Mouse (Mus musculus) myocyte (in vitro differentiated cells): ENCODE results near the gene Lama4.
A peak's percentile ranks its signal among the peaks of the same experiment; 100 is the strongest.

ENCODE experiments used
- CEBPB ChIP-seq: IDR thresholded peaks from 2 replicates; pipeline ENCODE4 v1.6.1; 2011; ENCODE audit warnings: mild to moderate bottlenecking, moderate library complexity; ENCODE audit not compliant: poor library complexity, insufficient read depth, severe bottlenecking
- E2F4 ChIP-seq: IDR thresholded peaks from one replicate; pipeline ENCODE4 v1.6.1; 2011; ENCODE audit warnings: mild to moderate bottlenecking, control low read depth, moderate library complexity; ENCODE audit not compliant: insufficient read depth
- MAX ChIP-seq: IDR thresholded peaks from one replicate; pipeline ENCODE4 v1.6.1; 2011; ENCODE audit warnings: low read depth, mild to moderate bottlenecking, control low read depth
- MYOD1 ChIP-seq, 3 experiments: IDR thresholded peaks; one replicate each; pipeline ENCODE4 v1.6.1; 2011; ENCODE audit warnings: control low read depth in 2 of 3, low read depth in 2 of 3, mild to moderate bottlenecking in 2 of 3, moderate library complexity in 1 of 3; ENCODE audit not compliant: insufficient read length in 2 of 3, control insufficient read depth in 1 of 3
- MYOG ChIP-seq, 3 experiments: IDR thresholded peaks; one replicate each; pipeline ENCODE4 v1.6.1; 2011; ENCODE audit warnings: control low read depth in 2 of 3, low read depth in 2 of 3, mild to moderate bottlenecking in 2 of 3; ENCODE audit not compliant: insufficient read length in 2 of 3, control insufficient read depth in 1 of 3, insufficient read depth in 1 of 3
- POLR2A ChIP-seq: IDR thresholded peaks from one replicate; pipeline ENCODE4 v1.6.1; 2011; ENCODE audit warnings: low read depth, mild to moderate bottlenecking, control low read depth, moderate library complexity; ENCODE audit not compliant: insufficient read length
- TCF12 ChIP-seq: IDR thresholded peaks from one replicate; pipeline ENCODE4 v1.6.1; 2011; ENCODE audit warnings: mild to moderate bottlenecking, control low read depth; ENCODE audit not compliant: poor library complexity, insufficient read depth, severe bottlenecking
- TCF3 ChIP-seq: IDR thresholded peaks from one replicate; pipeline ENCODE4 v1.6.1; 2011; ENCODE audit warnings: low read depth, control low read depth; ENCODE audit not compliant: insufficient read length
- USF1 ChIP-seq: IDR thresholded peaks from one replicate; pipeline ENCODE4 v1.6.1; 2011; ENCODE audit warnings: low read depth, mild to moderate bottlenecking, control low read depth, moderate library complexity

DNA sequence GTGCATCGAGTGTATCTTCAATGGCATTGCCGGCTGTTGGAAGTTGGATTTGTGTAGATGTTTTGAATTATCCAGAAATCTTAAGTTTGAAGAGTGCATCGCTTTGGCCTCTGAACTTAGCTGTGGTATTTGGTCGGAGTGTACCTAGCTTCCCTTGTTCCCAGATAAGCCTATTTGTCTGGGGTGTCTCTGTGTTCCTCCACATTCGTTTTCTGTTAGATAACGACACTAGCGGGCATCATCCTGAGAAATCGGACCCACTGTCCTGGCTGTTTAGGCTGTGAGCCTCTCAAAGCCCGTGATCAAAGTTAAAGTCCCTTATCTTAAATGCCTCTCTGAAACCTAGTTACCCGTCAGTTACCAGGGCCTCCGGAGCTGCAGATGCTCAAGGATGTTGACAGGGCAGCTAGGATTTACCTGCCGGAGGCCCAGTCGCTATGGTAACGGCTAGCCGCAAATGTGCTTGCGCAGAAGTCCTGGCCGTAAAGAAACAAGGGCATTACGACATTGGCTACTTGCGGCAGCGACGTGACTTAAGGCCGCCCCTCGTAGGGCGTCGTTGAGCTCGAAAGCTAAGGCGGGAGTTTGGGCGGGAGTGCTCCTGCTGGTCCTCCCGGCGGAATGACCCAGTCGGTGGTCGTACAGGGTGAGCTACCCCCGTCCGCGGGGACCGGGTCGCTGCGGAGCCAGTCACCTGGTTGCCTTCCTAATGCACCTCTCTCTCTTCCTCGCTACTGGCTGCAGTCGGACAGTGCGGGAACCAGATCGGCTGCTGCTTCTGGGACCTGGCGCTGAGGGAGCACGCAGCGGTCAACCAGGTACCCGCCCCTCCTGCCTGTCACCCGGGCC, 168.4 kb downstream of the Lama4 start, which contains the start of the genes Fam229b and Tube1:
- TF ChIP-seq POLR2A (peak; percentile 82), MYOD1 (IDR thresholded peaks at IDR 0.05; ENCODE audit: control insufficient read depth in 1 of 3, insufficient read length in 2 of 3, low read depth in 2 of 3) (no peak), TCF3 (no peak), TCF12 (no peak), MYOG (IDR thresholded peaks at IDR 0.05; ENCODE audit: control insufficient read depth in 1 of 3, insufficient read depth in 1 of 3, insufficient read length in 2 of 3, low read depth in 2 of 3) (no peak), MAX (no peak), E2F4 (peak; percentile 91), CEBPB (no peak), USF1 (no peak)
